Mouse (Mus musculus) liver, embryonic 14.5 days (tissue): ENCODE results near the gene Vav2.

Experiments
- CTCF ChIP-seq: IDR thresholded peaks from 2 replicates; pipeline ENCODE4 v1.5.1; 2016; ENCODE audit warnings: antibody characterized with exemption, low read depth, control low read depth
- EP300 ChIP-seq: IDR thresholded peaks from 2 replicates; pipeline ENCODE4 v1.6.1; 2016; ENCODE audit warnings: antibody characterized with exemption, low read depth

DNA sequence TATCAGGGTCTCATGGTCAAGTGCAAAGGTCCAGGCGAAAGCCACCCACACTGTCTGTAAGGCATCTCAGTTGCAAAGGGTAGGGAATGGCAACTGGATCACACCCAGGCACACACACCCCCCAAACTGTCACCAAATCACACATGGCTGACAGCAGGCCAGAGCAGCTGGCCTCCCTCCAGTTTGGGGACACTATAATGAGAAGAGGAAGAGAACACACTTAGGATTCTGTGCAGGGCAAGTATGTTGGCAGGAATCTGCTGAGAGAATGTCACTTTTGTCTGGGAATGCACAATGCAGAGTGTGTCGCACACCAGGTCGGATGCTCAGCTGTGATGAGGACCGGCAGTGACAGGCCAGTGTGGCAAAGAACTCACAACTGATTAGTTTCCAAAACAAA is 92.0 kb downstream of the Vav2 start:
- TF ChIP-seq CTCF (no peak), EP300 (no peak)
